Mouse (Mus musculus) kidney, embryonic 15.5 days (tissue): ENCODE measurements around the gene H13. TPM values are rescaled to one million over a fixed set of nuclear protein-coding genes. Genes with fewer than 3 reads are reported as not detected.
A peak's percentile ranks its signal among the peaks of the same experiment; 100 is the strongest.
"Not testable (repeated sequence)": the region's sequence is repeated elsewhere in the genome, so short reads cannot be mapped to it uniquely, and the experiment has no call there.

Source experiments
- ATAC-seq: fragments of 200-750 bp; cut with Nextera tagmentation; replicated peaks from 2 replicates; pipeline ENCODE4 v1.8.0; 2017; ENCODE audit warnings: moderate TSS enrichment; ENCODE audit not compliant: low FRiP score
- H3K27ac ChIP-seq: fragments of 300-500 bp; sonication (generic); 2 replicates; pipeline ENCODE4 v1.5.1; 2015; ENCODE audit warnings: mild to moderate bottlenecking, inconsistent platforms
- H3K27me3 ChIP-seq: fragments of 300-500 bp; sonication (generic); 2 replicates; pipeline ENCODE4 v1.6.1; 2015; ENCODE audit warnings: inconsistent platforms
- H3K36me3 ChIP-seq: fragments of 300-500 bp; sonication (generic); 2 replicates; pipeline ENCODE4 v1.6.1; 2015; ENCODE audit warnings: inconsistent platforms
- H3K4me1 ChIP-seq: fragments of 300-500 bp; sonication (generic); 2 replicates; pipeline ENCODE4 v1.6.1; 2015; ENCODE audit warnings: inconsistent platforms
- H3K4me2 ChIP-seq: fragments of 300-500 bp; sonication (generic); 2 replicates; pipeline ENCODE4 v1.6.1; 2015; ENCODE audit warnings: moderate library complexity, mild to moderate bottlenecking, inconsistent platforms
- H3K4me3 ChIP-seq: fragments of 300-500 bp; sonication (generic); replicated peaks from 2 replicates; pipeline ENCODE4 v1.5.1; 2015; ENCODE audit warnings: mild to moderate bottlenecking, inconsistent platforms
- H3K9ac ChIP-seq: fragments of 300-500 bp; sonication (generic); 2 replicates; pipeline ENCODE4 v1.6.1; 2015; ENCODE audit warnings: mild to moderate bottlenecking, inconsistent platforms
- H3K9me3 ChIP-seq: fragments of 300-500 bp; sonication (generic); replicated peaks from 2 replicates; pipeline ENCODE4 v1.6.1; 2016; ENCODE audit warnings: inconsistent platforms
- WGBS: fragments of 180-500 bp; shearing (Covaris S2); methylation state at CpG from one replicate; pipeline ENCODE4 v1.1.7; 2015; ENCODE audit warnings: mixed read lengths; 5-methylcytosine and 5-hydroxymethylcytosine counted together
- polyA plus RNA-seq: library from polyadenylated mRNA; unstranded; fragments of >200 nt; fragmentation: Nextera tagmentation; extraction: Ambion mirVana; gene quantifications from 2 replicates; pipeline ENCODE4 v1.2.1, GENCODE M21; 2015

Gene H13
- polyA plus RNA-seq, 1 experiment from 2014 or later, result 147 TPM

DNA sequence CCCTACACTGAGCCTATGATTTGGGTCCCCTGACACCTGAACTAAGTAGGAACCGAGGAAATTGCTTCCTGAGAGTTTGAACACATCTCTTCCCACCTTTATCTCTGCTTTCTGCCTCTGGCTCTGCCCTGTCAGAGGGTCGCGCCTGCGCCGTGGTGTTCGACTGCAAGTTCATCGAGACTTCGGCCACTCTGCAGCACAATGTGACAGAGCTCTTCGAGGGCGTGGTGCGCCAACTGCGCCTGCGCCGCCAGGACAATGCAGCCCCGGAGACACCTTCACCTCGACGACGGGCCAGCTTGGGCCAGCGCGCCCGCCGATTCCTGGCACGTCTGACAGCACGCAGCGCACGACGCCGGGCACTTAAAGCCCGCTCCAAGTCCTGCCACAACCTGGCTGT is 35.0 kb upstream of the H13 start:
- Histone ChIP-seq H3K4me1 (peaks cover 96% of the 10 kb centered on the region), H3K27me3 (no peaks in the 10 kb centered on the region)
- ATAC-seq, result no peak

DNA sequence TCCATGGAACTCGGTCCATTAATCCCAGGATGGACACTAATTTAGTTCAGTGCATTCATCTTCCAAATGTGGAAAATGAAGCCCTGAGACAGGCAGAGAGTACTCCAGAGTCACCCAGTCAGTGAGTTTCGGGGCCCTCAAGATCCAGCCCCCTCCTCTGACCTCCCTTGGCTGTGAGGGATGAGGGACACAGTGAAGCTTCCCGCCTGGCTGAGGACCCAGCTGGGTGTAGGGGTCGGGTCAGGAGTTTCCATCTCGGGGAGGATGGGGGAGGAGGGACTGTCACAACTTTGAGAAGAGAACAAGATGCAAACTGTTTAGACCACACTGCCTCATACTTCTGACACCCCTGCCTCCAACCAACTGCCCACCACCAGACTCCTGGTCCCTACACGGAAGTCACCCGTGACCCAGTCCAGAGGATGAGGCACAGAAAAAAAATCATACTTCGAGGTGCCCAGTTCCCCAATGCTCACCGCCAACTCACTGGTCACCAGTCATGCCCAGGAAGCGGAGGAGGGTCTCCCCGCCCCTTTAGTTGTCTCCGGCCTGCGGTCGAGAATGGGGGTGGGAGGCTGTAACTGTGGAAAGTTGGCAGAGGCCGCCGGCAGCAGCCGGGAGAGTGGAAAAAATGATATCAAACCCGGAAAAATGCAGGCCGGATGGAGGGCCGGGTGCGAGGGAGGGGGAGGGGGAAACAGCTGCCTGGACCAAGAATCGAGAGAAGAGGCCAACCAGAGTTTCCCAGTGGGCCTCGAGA is 32.8 kb upstream of the H13 start:
- Histone ChIP-seq H3K4me1 (peaks cover 86% of the 10 kb centered on the region), H3K4me3 (no peak overlapping the region; the same call in 1 of the 2 replicates)

More for the DNA sequence above, 35.0 kb upstream of the H13 start:
- no peaks in the 10 kb centered on the region for H3K9me3 ChIP-seq
- H3K4me2 ChIP-seq, result no peak overlapping the region
- peak overlapping the region; percentile 97 for H3K27ac ChIP-seq
- H3K4me3 ChIP-seq, result no peak overlapping the region
- WGBS, result 86% methylated on average over 29 of the region's 29 CpGs
- H3K9ac ChIP-seq, result no peak overlapping the region
- H3K36me3 ChIP-seq, result peaks cover 20% of the 10 kb centered on the region

DNA sequence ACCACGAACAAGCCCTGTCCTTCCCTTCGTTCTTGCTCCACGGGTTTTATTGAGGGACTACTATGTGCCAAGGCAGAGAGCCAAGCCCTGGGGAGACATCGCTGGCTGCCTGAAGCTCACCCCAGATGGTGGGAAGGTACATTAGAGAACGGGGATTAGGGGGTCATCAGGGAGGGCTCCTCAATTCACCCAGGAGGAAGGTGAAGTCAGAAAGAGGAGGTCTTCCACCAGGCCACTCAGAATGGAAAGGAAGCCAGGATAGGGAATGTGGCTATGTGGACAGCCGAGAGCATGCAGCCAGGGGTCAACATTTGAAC is 32.3 kb upstream of the H13 start:
- Histone ChIP-seq H3K9me3 (no peaks in the 10 kb centered on the region), H3K36me3 (0 out of 2 replicates have a peak, but pooled peaks cover 9% of the 10 kb centered on the region), H3K4me2 (peak overlapping the region; percentile 42), H3K9ac (no peak overlapping the region), H3K27ac (peak overlapping the region; percentile 97), H3K4me1 (peaks cover 81% of the 10 kb centered on the region), H3K27me3 (no peaks in the 10 kb centered on the region), H3K4me3 (no peak overlapping the region)
- 49% methylated on average over 6 of the region's 6 CpGs for WGBS
- no peak for ATAC-seq

More for the DNA sequence above, 32.8 kb upstream of the H13 start:
- H3K9ac ChIP-seq, result no peak overlapping the region
- WGBS, result 22% methylated on average over 23 of the region's 23 CpGs
- H3K4me2 ChIP-seq, result peak overlapping the region; percentile 42
- H3K27ac ChIP-seq, result peak overlapping the region; percentile 97
- H3K36me3 ChIP-seq, result peaks cover 11% of the 10 kb centered on the region; the same call in 1 of the 2 replicates
- no peaks in the 10 kb centered on the region for H3K27me3 ChIP-seq
- peak; percentile 80 for ATAC-seq
- no peaks in the 10 kb centered on the region for H3K9me3 ChIP-seq

DNA sequence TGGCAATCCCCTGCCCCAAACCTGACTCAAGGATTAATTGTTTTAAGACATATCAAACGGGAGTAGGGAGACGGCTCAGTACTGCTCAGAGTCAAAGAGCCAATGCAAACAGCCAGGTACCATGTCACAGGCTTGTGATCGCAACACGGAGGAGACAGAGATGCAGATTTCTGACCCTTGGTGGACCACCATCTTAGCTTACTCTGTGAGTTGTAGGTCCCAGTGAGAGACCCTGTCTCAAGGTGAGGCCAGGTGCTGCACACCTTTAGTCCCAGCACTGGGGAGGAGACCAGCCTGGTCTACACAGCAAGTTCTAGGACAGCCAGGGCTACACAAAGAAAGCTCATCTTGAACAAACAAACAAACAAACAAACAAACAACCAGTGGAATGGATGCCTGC is 31.9 kb upstream of the H13 start:
- peak overlapping the region; percentile 97 for H3K27ac ChIP-seq
- ATAC-seq, result no peak
- H3K27me3 ChIP-seq, result no peaks in the 10 kb centered on the region
- WGBS, result 46% methylated on average over 4 of the region's 4 CpGs
- H3K4me1 ChIP-seq, result peaks cover 77% of the 10 kb centered on the region
- no peaks in the 10 kb centered on the region for H3K9me3 ChIP-seq
- H3K4me3 ChIP-seq, result no peak overlapping the region
- no peak overlapping the region for H3K4me2 ChIP-seq
- no peak overlapping the region for H3K9ac ChIP-seq
- H3K36me3 ChIP-seq, result 0 out of 2 replicates have a peak, but pooled peaks cover 9% of the 10 kb centered on the region

DNA sequence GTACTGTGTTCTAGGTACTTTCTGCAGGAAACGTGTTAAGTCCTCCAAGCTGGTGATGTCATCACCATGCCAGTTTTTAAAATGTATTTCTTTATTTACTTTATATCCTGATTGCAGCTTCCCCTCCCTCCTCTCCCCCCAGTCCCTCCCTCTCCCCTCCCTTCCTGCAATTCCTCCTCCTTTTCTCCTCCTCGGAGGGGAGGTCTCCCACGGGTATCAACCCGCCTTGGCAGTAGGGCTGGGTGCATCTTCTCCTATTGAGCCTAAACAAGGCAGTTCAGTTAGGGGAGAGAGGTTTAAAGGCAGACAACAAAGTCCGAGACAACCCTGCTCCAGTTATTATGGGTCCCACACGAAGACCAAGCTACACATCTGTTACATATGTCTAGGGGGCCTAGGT is 30.4 kb upstream of the H13 start:
- no peaks in the 10 kb centered on the region for H3K9me3 ChIP-seq
- no peak overlapping the region for H3K4me3 ChIP-seq
- ATAC-seq, result no peak
- H3K4me1 ChIP-seq, result peaks cover 62% of the 10 kb centered on the region
- WGBS, result 32% methylated on average over 6 of the region's 6 CpGs
- H3K9ac ChIP-seq, result no peak overlapping the region
- H3K4me2 ChIP-seq, result no peak overlapping the region
- peak overlapping the region; percentile 97 for H3K27ac ChIP-seq
- no peaks in the 10 kb centered on the region for H3K27me3 ChIP-seq
- 0 out of 2 replicates have a peak, but pooled peaks cover 5% of the 10 kb centered on the region for H3K36me3 ChIP-seq

DNA sequence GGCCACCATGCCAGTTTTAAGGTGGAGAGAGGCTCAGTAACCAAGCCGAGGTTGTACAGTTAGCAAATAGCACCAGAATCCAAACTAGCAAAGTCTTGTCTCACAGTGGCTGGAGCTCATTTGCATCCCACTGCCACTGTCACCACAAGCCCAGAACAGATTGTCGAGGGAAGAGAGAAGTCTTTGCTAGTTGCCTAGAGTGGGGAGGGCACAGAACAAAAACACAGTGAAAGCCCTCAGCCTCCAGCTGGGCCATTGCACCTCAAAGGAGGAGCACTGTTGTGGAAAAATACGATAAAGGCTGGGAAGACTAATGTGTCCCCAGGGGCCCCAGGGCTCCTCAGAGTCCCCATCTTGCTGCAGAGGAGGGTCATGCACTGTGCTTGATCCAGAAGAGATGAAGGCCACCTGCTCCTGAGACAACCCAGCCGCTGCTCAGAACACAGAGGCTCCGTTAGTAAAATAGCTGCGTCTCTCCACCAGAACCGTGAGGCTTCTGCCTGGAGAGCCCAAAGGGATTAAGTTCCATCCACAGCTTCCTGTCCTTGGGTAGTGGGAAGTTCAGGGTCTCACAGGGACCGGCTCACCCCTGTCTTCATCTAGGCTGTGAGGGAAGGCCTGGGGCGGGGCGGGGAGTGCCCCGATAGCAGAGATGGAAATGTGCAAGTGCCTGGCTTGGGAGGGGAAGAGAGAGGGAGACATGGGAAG is 29.7 kb upstream of the H13 start:
- ATAC-seq, result peak; percentile 83
- Histone ChIP-seq H3K36me3 (0 out of 2 replicates have a peak, but pooled peaks cover 2% of the 10 kb centered on the region), H3K9me3 (no peaks in the 10 kb centered on the region), H3K4me3 (no peak overlapping the region), H3K4me1 (peaks cover 57% of the 10 kb centered on the region), H3K27me3 (no peaks in the 10 kb centered on the region), H3K27ac (peak overlapping the region; percentile 97), H3K9ac (no peak overlapping the region), H3K4me2 (peak overlapping the region; percentile 24; the same call in 1 of the 2 replicates)
- WGBS, result 11% methylated on average over 11 of the region's 11 CpGs

DNA sequence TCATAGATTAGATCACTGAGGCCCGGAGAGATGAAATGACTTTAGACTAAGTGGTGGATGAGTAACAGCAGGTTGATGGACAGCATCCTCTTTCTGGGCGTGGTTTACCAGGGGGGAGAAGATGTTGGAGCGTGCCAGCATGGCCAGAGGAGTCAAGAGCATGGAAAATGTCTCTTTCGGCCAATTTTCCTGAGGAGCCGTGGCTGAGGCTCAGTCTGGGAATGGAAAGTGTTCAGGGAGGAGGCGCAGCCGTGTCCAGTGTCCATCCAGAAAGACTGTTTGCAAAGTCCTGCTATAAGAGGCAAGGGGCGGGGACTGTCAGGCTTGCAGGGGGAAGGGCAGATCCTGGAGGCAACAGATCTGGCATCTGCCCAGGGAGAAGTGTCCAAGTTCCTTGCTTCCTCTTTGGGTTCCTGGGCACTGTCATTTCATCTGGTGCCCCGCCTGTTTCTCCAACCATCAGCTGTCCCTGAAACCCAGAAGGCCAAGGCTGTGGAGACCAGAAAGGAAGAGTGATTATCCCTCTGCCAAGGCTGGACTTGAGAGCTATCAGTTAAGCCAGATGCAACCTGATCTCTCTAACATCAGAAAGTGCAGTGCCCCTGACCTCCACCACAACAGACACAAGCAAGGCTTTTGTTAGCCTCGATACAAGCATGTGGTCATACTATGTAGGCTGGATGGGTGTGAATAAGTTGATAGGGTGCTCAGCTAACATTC is 16.2 kb upstream of the H13 start:
- no peak overlapping the region for H3K9ac ChIP-seq
- H3K4me3 ChIP-seq, result no peak overlapping the region
- no peaks in the 10 kb centered on the region for H3K9me3 ChIP-seq
- H3K4me1 ChIP-seq, result peaks cover 22% of the 10 kb centered on the region
- H3K36me3 ChIP-seq, result no peaks in the 10 kb centered on the region
- H3K4me2 ChIP-seq, result no peak overlapping the region
- 0 out of 2 replicates have a peak overlapping the region, but pooled peaks have one; percentile 15 for H3K27ac ChIP-seq
- 0 out of 2 replicates have a peak, but pooled peaks have one; percentile 23 for ATAC-seq
- WGBS, result 58% methylated on average over 10 of the region's 10 CpGs
- H3K27me3 ChIP-seq, result no peaks in the 10 kb centered on the region

DNA sequence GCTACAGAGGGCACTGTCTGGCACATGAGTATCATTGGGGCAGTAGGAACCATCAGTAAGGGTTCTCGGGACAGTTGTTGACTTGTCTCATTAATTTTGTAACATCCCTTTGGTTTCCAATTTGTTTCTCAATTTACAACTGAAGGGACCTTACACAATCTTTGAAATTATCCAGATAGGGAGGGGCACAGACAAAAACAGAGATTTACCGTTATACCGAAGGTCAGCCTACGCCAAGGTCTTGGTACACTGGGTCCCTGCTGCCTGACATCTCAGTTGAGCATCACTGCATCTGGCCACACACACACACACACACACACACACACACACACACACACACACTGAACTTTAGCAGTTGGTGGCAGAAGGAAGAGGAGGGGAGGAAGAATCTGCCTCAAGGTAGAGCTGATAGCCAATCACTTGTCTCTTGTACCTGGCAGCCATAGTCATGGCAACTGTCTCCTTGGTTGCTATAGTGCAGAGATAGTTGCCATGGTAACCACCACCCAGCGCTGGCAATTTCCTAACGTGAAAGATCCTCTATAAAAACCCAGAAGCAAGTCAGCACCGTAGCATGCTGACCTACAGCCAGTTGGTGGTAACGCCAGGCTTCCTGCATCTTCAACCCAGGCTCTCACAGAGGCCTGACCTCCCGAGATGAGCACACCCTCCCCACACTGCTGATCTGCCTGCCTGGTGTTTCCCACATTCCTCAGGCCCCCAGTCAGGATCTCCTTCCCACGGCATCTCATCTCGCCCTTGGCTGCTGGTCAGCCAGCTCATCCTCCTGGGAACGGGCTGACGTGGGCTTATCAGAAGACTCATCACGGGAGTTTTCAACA is 15.2 kb upstream of the H13 start:
- WGBS, result 47% methylated on average over 14 of the region's 14 CpGs
- Histone ChIP-seq H3K36me3 (no peaks in the 10 kb centered on the region), H3K4me3 (no peak overlapping the region), H3K9me3 (no peaks in the 10 kb centered on the region), H3K4me2 (no peak overlapping the region), H3K27ac (no peak overlapping the region), H3K4me1 (peaks cover 25% of the 10 kb centered on the region), H3K9ac (no peak overlapping the region), H3K27me3 (no peaks in the 10 kb centered on the region)
- ATAC-seq, result 0 out of 2 replicates have a peak, but pooled peaks have one; percentile 7

DNA sequence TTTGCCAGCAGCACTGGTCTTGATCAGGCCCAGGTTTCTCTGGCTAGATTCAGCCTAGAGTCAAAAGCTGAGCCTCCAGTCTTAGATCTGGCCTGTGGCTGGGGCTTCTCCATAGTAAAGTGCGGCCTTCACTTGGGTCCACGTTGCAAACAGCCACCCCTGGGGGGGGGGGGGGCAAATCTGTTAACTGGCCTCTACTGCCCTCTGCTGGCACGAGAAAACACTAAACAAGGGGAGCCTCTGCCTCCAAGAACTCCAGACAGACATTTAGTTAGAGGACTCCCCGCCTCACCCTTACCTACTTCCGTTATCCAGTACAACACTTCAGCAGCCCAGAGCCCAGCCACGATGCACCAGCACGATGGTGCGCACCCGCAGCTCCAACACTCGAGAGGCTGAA is 11.9 kb upstream of the H13 start:
- Histone ChIP-seq H3K27ac (no peak overlapping the region), H3K9ac (no peak overlapping the region), H3K27me3 (no peaks in the 10 kb centered on the region), H3K9me3 (no peaks in the 10 kb centered on the region), H3K4me1 (peaks cover 25% of the 10 kb centered on the region), H3K36me3 (no peaks in the 10 kb centered on the region), H3K4me3 (no peak overlapping the region), H3K4me2 (no peak overlapping the region)
- WGBS, result 67% methylated on average over 10 of the region's 10 CpGs
- ATAC-seq, result no peak

DNA sequence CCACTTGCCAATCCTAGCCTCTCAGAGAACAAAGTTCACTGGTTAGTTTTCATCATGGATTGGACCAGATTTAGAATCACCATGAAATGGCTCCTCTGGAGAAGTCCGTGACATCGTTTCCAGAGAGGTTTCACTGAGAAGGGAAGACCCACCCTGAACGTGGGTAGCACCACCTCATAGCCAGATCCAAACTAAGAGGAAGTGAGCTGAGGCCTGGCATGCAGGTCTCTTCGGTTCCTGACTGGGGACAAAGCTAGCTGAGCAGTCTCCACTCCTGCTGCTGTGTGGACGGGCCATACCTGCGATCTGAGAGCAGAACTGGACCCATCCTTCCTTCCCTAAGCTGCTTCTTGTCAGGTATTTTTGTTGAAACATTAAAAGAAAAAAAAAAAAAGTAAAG is 8.1 kb upstream of the H13 start:
- H3K4me2 ChIP-seq, result no peak overlapping the region
- no peak for ATAC-seq
- 86% methylated on average over 6 of the region's 6 CpGs for WGBS
- H3K4me1 ChIP-seq, result peaks cover 3% of the 10 kb centered on the region; the same call in 1 of the 2 replicates
- no peaks in the 10 kb centered on the region for H3K27me3 ChIP-seq
- no peaks in the 10 kb centered on the region for H3K9me3 ChIP-seq
- H3K9ac ChIP-seq, result no peak overlapping the region
- H3K4me3 ChIP-seq, result no peak overlapping the region
- H3K36me3 ChIP-seq, result no peaks in the 10 kb centered on the region
- H3K27ac ChIP-seq, result no peak overlapping the region

DNA sequence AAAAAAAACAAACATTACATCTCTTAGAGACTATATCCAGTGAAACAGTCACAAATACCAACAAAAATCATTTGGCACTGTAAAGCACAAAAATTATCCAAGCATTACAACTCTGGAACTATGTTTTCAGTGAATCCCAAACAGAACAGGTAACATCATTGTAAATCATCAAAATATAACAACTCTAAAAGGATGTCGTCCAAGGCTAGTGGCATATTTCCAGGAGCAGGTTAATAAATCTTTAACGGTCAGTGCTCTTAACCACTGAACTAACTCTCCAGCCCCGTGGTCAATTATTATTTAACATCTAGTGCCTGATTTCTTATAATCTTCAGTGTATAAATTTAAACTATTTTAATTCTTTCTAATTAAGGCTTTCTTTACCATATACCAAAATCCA is 3.1 kb upstream of the H13 start:
- not testable (repeated sequence) for H3K9me3 ChIP-seq, H3K36me3 ChIP-seq, H3K27ac ChIP-seq, H3K4me2 ChIP-seq, ATAC-seq, H3K4me3 ChIP-seq, H3K27me3 ChIP-seq, H3K9ac ChIP-seq
- 43% methylated on average over 3 of the region's 3 CpGs for WGBS
- peaks cover 15% of the 10 kb centered on the region for H3K4me1 ChIP-seq
